Mouse (Mus musculus): ENCODE measurements around the gene Ensa. TPM values are rescaled to one million over a fixed set of nuclear protein-coding genes. Genes with fewer than 3 reads are reported as not detected.
A peak's percentile ranks its signal among the peaks of the same experiment; 100 is the strongest.

Ensa gene
- polyA plus RNA-seq, 1 experiment from 2014 or later = 88.1 TPM

GRCm38 (mm10) chr3:95672461-95672860, 47.7 kb downstream of the Ensa start:
- Histone ChIP-seq H3K36me3 (ENCODE audit: control insufficient read depth, insufficient read depth, low read length) (peaks cover 4% of the 10 kb centered on the region; the same call in 1 of the 2 replicates), H3K4me1 (ENCODE audit: control insufficient read depth, insufficient read depth, low read length) (peaks cover 9% of the 10 kb centered on the region), H3K4me2 (no peak overlapping the region), H3K9me3 (ENCODE audit: control insufficient read depth, low read length) (no peaks in the 10 kb centered on the region), H3K27ac (ENCODE audit: low read depth, low read length) (no peak overlapping the region), H3K27me3 (ENCODE audit: control insufficient read depth, insufficient read depth, low read length) (no peaks in the 10 kb centered on the region), H3K4me3 (ENCODE audit: low read depth, low read length) (no peak overlapping the region), H3K9ac (ENCODE audit: low read length) (no peak overlapping the region)
- no peak for ATAC-seq (ENCODE audit: low FRiP score)
- 65% methylated on average over 3 of the region's 3 CpGs for WGBS
- no peak for DNase-seq (ENCODE audit: low spot score, missing footprints)

- Histone ChIP-seq H3K4me3 (ENCODE audit: low read depth, low read length) (no peak overlapping the region), H3K27me3 (ENCODE audit: control insufficient read depth, insufficient read depth, low read length) (no peaks in the 10 kb centered on the region), H3K36me3 (ENCODE audit: control insufficient read depth, insufficient read depth, low read length) (peaks cover 4% of the 10 kb centered on the region; the same call in 1 of the 2 replicates), H3K9me3 (ENCODE audit: control insufficient read depth, low read length) (no peaks in the 10 kb centered on the region), H3K9ac (ENCODE audit: low read length) (no peak overlapping the region), H3K27ac (ENCODE audit: low read depth, low read length) (no peak overlapping the region), H3K4me1 (ENCODE audit: control insufficient read depth, insufficient read depth, low read length) (peaks cover 7% of the 10 kb centered on the region), H3K4me2 (no peak overlapping the region)
- ATAC-seq (ENCODE audit: low FRiP score) = no peak
- DNase-seq (ENCODE audit: low spot score, missing footprints) = no peak
- WGBS = 57% methylated on average over 10 of the region's 10 CpGs
Observed at GRCm38 (mm10) chr3:95672861-95673706, 48.3 kb downstream of the Ensa start.

GRCm38 (mm10) chr3:95673707-95674211, 49.0 kb downstream of the Ensa start:
- Histone ChIP-seq H3K9me3 (ENCODE audit: control insufficient read depth, low read length) (no peaks in the 10 kb centered on the region), H3K36me3 (ENCODE audit: control insufficient read depth, insufficient read depth, low read length) (peaks cover 4% of the 10 kb centered on the region; the same call in 1 of the 2 replicates), H3K9ac (ENCODE audit: low read length) (0 out of 2 replicates have a peak overlapping the region, but pooled peaks have one; percentile 9), H3K4me2 (no peak overlapping the region), H3K4me1 (ENCODE audit: control insufficient read depth, insufficient read depth, low read length) (peaks cover 7% of the 10 kb centered on the region), H3K27me3 (ENCODE audit: control insufficient read depth, insufficient read depth, low read length) (no peaks in the 10 kb centered on the region), H3K4me3 (ENCODE audit: low read depth, low read length) (no peak overlapping the region), H3K27ac (ENCODE audit: low read depth, low read length) (no peak overlapping the region)
- no peak for ATAC-seq (ENCODE audit: low FRiP score)
- DNase-seq (ENCODE audit: low spot score, missing footprints) = no peak
- WGBS = 26% methylated on average over 11 of the region's 11 CpGs

- no peak for DNase-seq (ENCODE audit: low spot score, missing footprints)
- Histone ChIP-seq H3K4me2 (no peak overlapping the region), H3K27ac (ENCODE audit: low read depth, low read length) (no peak overlapping the region; the same call in 1 of the 2 replicates), H3K27me3 (ENCODE audit: control insufficient read depth, insufficient read depth, low read length) (no peaks in the 10 kb centered on the region), H3K9me3 (ENCODE audit: control insufficient read depth, low read length) (no peaks in the 10 kb centered on the region), H3K9ac (ENCODE audit: low read length) (no peak overlapping the region), H3K4me3 (ENCODE audit: low read depth, low read length) (no peak overlapping the region), H3K4me1 (ENCODE audit: control insufficient read depth, insufficient read depth, low read length) (peaks cover 7% of the 10 kb centered on the region), H3K36me3 (ENCODE audit: control insufficient read depth, insufficient read depth, low read length) (0 out of 2 replicates have a peak, but pooled peaks cover 3% of the 10 kb centered on the region)
- ATAC-seq (ENCODE audit: low FRiP score) = no peak; the same call in 1 of the 2 replicates
- 32% methylated on average over 2 of the region's 2 CpGs for WGBS
Observed at GRCm38 (mm10) chr3:95674236-95674635, 49.4 kb downstream of the Ensa start.

- H3K4me1 ChIP-seq (ENCODE audit: control insufficient read depth, insufficient read depth, low read length) = peaks cover 7% of the 10 kb centered on the region
- H3K27me3 ChIP-seq (ENCODE audit: control insufficient read depth, insufficient read depth, low read length) = no peaks in the 10 kb centered on the region
- 39% methylated on average over 6 of the region's 6 CpGs for WGBS
- H3K9ac ChIP-seq (ENCODE audit: low read length) = no peak overlapping the region
- no peak overlapping the region for H3K4me2 ChIP-seq
- no peak overlapping the region for H3K4me3 ChIP-seq (ENCODE audit: low read depth, low read length)
- no peak for DNase-seq (ENCODE audit: low spot score, missing footprints)
- no peak for ATAC-seq (ENCODE audit: low FRiP score)
- no peaks in the 10 kb centered on the region for H3K9me3 ChIP-seq (ENCODE audit: control insufficient read depth, low read length)
- no peaks in the 10 kb centered on the region for H3K36me3 ChIP-seq (ENCODE audit: control insufficient read depth, insufficient read depth, low read length)
- H3K27ac ChIP-seq (ENCODE audit: low read depth, low read length) = no peak overlapping the region
Observed at GRCm38 (mm10) chr3:95674812-95675211, 50.0 kb downstream of the Ensa start.

- ATAC-seq (ENCODE audit: low FRiP score) = peak; percentile 51
- no peaks in the 10 kb centered on the region for H3K9me3 ChIP-seq (ENCODE audit: control insufficient read depth, low read length)
- no peaks in the 10 kb centered on the region for H3K27me3 ChIP-seq (ENCODE audit: control insufficient read depth, insufficient read depth, low read length)
- H3K4me3 ChIP-seq (ENCODE audit: low read depth, low read length) = no peak overlapping the region
- no peak overlapping the region for H3K9ac ChIP-seq (ENCODE audit: low read length)
- no peaks in the 10 kb centered on the region for H3K36me3 ChIP-seq (ENCODE audit: control insufficient read depth, insufficient read depth, low read length)
- no peak overlapping the region for H3K4me2 ChIP-seq
- H3K27ac ChIP-seq (ENCODE audit: low read depth, low read length) = no peak overlapping the region
- 18% methylated on average over 8 of the region's 8 CpGs for WGBS
- DNase-seq (ENCODE audit: low spot score, missing footprints) = peak; percentile 88
- H3K4me1 ChIP-seq (ENCODE audit: control insufficient read depth, insufficient read depth, low read length) = peaks cover 7% of the 10 kb centered on the region
Observed at GRCm38 (mm10) chr3:95675301-95676092, 50.7 kb downstream of the Ensa start.

- H3K9ac ChIP-seq (ENCODE audit: low read length) = no peak overlapping the region
- no peak overlapping the region for H3K4me3 ChIP-seq (ENCODE audit: low read depth, low read length)
- 55% methylated on average over 15 of the region's 15 CpGs for WGBS
- ATAC-seq (ENCODE audit: low FRiP score) = no peak; the same call in 1 of the 2 replicates
- no peaks in the 10 kb centered on the region for H3K9me3 ChIP-seq (ENCODE audit: control insufficient read depth, low read length)
- no peak overlapping the region for H3K4me2 ChIP-seq
- H3K27ac ChIP-seq (ENCODE audit: low read depth, low read length) = no peak overlapping the region
- no peaks in the 10 kb centered on the region for H3K36me3 ChIP-seq (ENCODE audit: control insufficient read depth, insufficient read depth, low read length)
- H3K4me1 ChIP-seq (ENCODE audit: control insufficient read depth, insufficient read depth, low read length) = peaks cover 7% of the 10 kb centered on the region
- DNase-seq (ENCODE audit: low spot score, missing footprints) = peak; percentile 93
- no peaks in the 10 kb centered on the region for H3K27me3 ChIP-seq (ENCODE audit: control insufficient read depth, insufficient read depth, low read length)
Observed at GRCm38 (mm10) chr3:95676745-95677419, 52.1 kb downstream of the Ensa start.

- Histone ChIP-seq H3K4me2 (no peak overlapping the region), H3K9me3 (ENCODE audit: control insufficient read depth, low read length) (no peaks in the 10 kb centered on the region), H3K4me1 (ENCODE audit: control insufficient read depth, insufficient read depth, low read length) (peaks cover 7% of the 10 kb centered on the region), H3K27ac (ENCODE audit: low read depth, low read length) (no peak overlapping the region), H3K36me3 (ENCODE audit: control insufficient read depth, insufficient read depth, low read length) (no peaks in the 10 kb centered on the region), H3K27me3 (ENCODE audit: control insufficient read depth, insufficient read depth, low read length) (no peaks in the 10 kb centered on the region), H3K9ac (ENCODE audit: low read length) (no peak overlapping the region), H3K4me3 (ENCODE audit: low read depth, low read length) (no peak overlapping the region)
- DNase-seq (ENCODE audit: low spot score, missing footprints) (no peak), ATAC-seq (ENCODE audit: low FRiP score) (no peak)
- WGBS = 88% methylated on average over 19 of the region's 19 CpGs
Observed at GRCm38 (mm10) chr3:95677420-95678090, 52.8 kb downstream of the Ensa start.

Measured in midbrain, embryonic 11.5 days (tissue).